Mouse (Mus musculus) thymus, postnatal 10 days (tissue): Measurements from ENCODE around the gene Stra6.

ENCODE experiments used
- DNase-seq, 2 experiments: peaks; one replicate each; pipeline ENCODE4 v3.0.0; 2021; ENCODE audit warnings: low spot score in 2 of 2

Gene Stra6

GRCm38 (mm10) chr9:58095977-58096376 lies 32.4 kb downstream of the Stra6 start:
- DNase-seq = no peak

GRCm38 (mm10) chr9:58096629-58097301 lies 33.2 kb downstream of the Stra6 start:
- no peak for DNase-seq

GRCm38 (mm10) chr9:58099836-58100565 lies 36.4 kb downstream of the Stra6 start:
- no peak for DNase-seq

- DNase-seq = no peak
These were observed 38.4 kb downstream of the Stra6 start for GRCm38 (mm10) chr9:58102013-58102412.

GRCm38 (mm10) chr9:58103647-58104046 lies 40.1 kb downstream of the Stra6 start:
- no peak for DNase-seq

- no peak for DNase-seq
These were observed 42.1 kb downstream of the Stra6 start for GRCm38 (mm10) chr9:58105595-58106169.

GRCm38 (mm10) chr9:58107494-58107893 lies 43.9 kb downstream of the Stra6 start:
- no peak for DNase-seq

GRCm38 (mm10) chr9:58110787-58111186 lies 47.2 kb downstream of the Stra6 start:
- no peak for DNase-seq

GRCm38 (mm10) chr9:58111431-58111830 lies 47.8 kb downstream of the Stra6 start:
- peak in 1 of 2 experiments; percentile 23 for DNase-seq

GRCm38 (mm10) chr9:58112321-58112751 lies 48.7 kb downstream of the Stra6 start:
- DNase-seq = peak; percentile 64 to 70

GRCm38 (mm10) chr9:58112866-58113278 lies 49.3 kb downstream of the Stra6 start:
- DNase-seq = peak in 1 of 2 experiments; percentile 24

- no peak for DNase-seq
These were observed 49.8 kb downstream of the Stra6 start for GRCm38 (mm10) chr9:58113279-58113884.

GRCm38 (mm10) chr9:58114019-58114418 lies 50.4 kb downstream of the Stra6 start:
- no peak for DNase-seq

- DNase-seq = no peak
These were observed 51.8 kb downstream of the Stra6 start for GRCm38 (mm10) chr9:58115297-58115925.

GRCm38 (mm10) chr9:58116024-58116651 lies 52.5 kb downstream of the Stra6 start:
- no peak for DNase-seq

- DNase-seq = no peak
These were observed 55.1 kb downstream of the Stra6 start, which contains the start of gene Ccdc33 for GRCm38 (mm10) chr9:58118671-58119070. Gene Ccdc33, minus strand, starts transcription at chr9:58118823.

GRCm38 (mm10) chr9:58125085-58125484 lies 61.5 kb downstream of the Stra6 start:
- DNase-seq = no peak

- DNase-seq = no peak
These were observed 62.2 kb downstream of the Stra6 start for GRCm38 (mm10) chr9:58125811-58126210.

GRCm38 (mm10) chr9:58128926-58129413 lies 65.4 kb downstream of the Stra6 start:
- no peak for DNase-seq

GRCm38 (mm10) chr9:58129508-58129907 lies 65.9 kb downstream of the Stra6 start:
- DNase-seq = no peak

- no peak for DNase-seq
These were observed 67.3 kb downstream of the Stra6 start for GRCm38 (mm10) chr9:58130909-58131308.
